Mouse (Mus musculus): ENCODE measurements at regions not wholly inside any gene's neighbourhood (a gene's known extent, or its start where the extent isn't known, plus 50 kb on each side); places are given as distances from the start of the nearest gene placed in this dataset.
A peak's percentile ranks its signal among the peaks of the same experiment; 100 is the strongest.
"Not testable (repeated sequence)": the region's sequence is repeated elsewhere in the genome, so short reads cannot be mapped to it uniquely, and the experiment has no call there.

DNA sequence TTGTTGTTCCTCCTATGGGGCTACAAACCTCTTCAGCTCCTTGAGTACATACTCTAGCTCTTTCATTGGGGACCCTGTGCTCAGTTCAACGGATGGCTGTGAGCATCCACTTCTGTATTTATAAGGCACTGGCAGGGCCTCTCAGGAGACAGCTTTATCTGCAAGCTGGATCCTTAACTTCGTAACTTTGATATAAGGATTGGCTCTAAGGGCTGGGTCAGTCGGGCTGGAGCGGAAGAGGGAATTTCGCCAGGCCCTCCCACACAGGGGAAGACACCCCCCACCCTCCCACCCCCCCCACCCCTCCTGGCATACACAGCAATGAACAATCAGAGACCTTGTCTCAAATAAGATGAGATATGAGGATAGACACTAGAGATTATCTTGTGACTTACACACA, 304.3 kb upstream of the Chordc1 start:
- H3K9me3 ChIP-seq (ENCODE audit: control insufficient read depth, low read length) = no peaks in the 10 kb centered on the region
- no peak overlapping the region for H3K4me2 ChIP-seq (replicated peaks; ENCODE audit: low read depth)
- H3K36me3 ChIP-seq (ENCODE audit: control insufficient read depth, insufficient read depth, low read length) = no peaks in the 10 kb centered on the region
- H3K9ac ChIP-seq (ENCODE audit: low read length) = no peak overlapping the region
- peak; percentile 19 for DNase-seq (ENCODE audit: low spot score)
- ATAC-seq (ENCODE audit: low FRiP score, low TSS enrichment) = no peak
- H3K4me1 ChIP-seq (replicated peaks; ENCODE audit: control insufficient read depth, insufficient read depth) = no peaks in the 10 kb centered on the region
- no peak for TF ChIP-seq CTCF (IDR thresholded peaks at IDR 0.05; ENCODE audit: low read depth)
- TF ChIP-seq EP300 (optimal IDR thresholded peaks at IDR 0.05) = no peak
- H3K27me3 ChIP-seq (ENCODE audit: control insufficient read depth, insufficient read depth, low read length) = no peaks in the 10 kb centered on the region
- WGBS = 81% methylated on average over 5 of the region's 5 CpGs
- no peak overlapping the region for H3K4me3 ChIP-seq (ENCODE audit: low read depth, low read length)
- H3K27ac ChIP-seq (replicated peaks) = no peak overlapping the region

DNA sequence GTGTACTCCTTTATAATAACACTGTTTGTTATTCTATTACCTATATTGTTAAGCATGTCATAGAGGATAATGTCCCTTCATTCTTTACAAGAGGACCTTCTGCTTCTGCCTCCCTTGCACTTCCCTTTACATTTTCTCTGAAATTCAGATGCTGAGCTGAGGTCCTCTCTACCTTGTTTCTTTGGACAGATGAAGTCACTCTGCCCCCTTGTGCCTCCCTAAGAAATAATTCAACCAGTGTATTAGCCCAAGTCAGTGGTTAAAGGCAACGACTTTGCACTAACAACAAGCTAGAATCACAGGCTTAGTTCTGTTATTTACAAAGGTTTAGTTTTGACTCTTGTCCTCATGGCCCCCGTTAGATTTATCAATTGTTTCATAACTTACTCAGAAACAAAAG, 289.4 kb upstream of the Chordc1 start:
- H3K4me2 ChIP-seq (replicated peaks; ENCODE audit: low read depth) = no peak overlapping the region
- H3K4me3 ChIP-seq (ENCODE audit: low read depth, low read length) = no peak overlapping the region
- no peaks in the 10 kb centered on the region for H3K27me3 ChIP-seq (ENCODE audit: control insufficient read depth, insufficient read depth, low read length)
- WGBS = 42% methylated on average over 2 of the region's 2 CpGs
- no peaks in the 10 kb centered on the region for H3K4me1 ChIP-seq (replicated peaks; ENCODE audit: control insufficient read depth, insufficient read depth)
- H3K36me3 ChIP-seq (ENCODE audit: control insufficient read depth, insufficient read depth, low read length) = no peaks in the 10 kb centered on the region
- H3K9me3 ChIP-seq (ENCODE audit: control insufficient read depth, low read length) = no peaks in the 10 kb centered on the region
- no peak for ATAC-seq (ENCODE audit: low FRiP score, low TSS enrichment)
- no peak overlapping the region for H3K27ac ChIP-seq (replicated peaks)
- TF ChIP-seq EP300 (optimal IDR thresholded peaks at IDR 0.05) = no peak
- TF ChIP-seq CTCF (IDR thresholded peaks at IDR 0.05; ENCODE audit: low read depth) = peak; percentile 47
- no peak for DNase-seq (ENCODE audit: low spot score)
- H3K9ac ChIP-seq (ENCODE audit: low read length) = no peak overlapping the region

DNA sequence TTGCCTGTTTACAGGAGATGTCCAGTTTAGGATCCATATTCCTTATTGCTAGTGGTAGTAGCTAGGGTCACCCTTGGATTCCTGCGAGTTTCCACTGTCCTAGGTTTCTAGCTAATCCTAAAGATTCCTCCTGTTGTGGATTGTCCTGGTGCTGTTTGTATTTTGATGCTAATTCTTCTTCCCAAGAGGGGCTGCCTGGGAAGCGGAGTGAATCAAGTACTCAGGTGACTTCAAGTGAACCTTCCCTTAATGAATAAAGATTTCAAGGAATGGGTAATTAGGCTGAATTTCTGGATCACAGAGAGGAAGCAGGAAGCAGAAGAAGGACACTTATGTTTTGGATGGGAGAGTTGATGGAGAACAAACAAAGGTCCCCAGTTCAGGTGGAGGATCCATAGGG, 250.6 kb upstream of the Chordc1 start:
- H3K27me3 ChIP-seq (ENCODE audit: control insufficient read depth, insufficient read depth, low read length) = no peaks in the 10 kb centered on the region
- DNase-seq (ENCODE audit: low spot score) (no peak), ATAC-seq (ENCODE audit: low FRiP score, low TSS enrichment) (no peak)
- H3K9ac ChIP-seq (ENCODE audit: low read length) = no peak overlapping the region
- TF ChIP-seq CTCF (IDR thresholded peaks at IDR 0.05; ENCODE audit: low read depth) (no peak), EP300 (optimal IDR thresholded peaks at IDR 0.05) (no peak)
- no peak overlapping the region for H3K27ac ChIP-seq (replicated peaks)
- no peak overlapping the region for H3K4me3 ChIP-seq (ENCODE audit: low read depth, low read length)
- 60% methylated on average over 2 of the region's 2 CpGs for WGBS
- no peaks in the 10 kb centered on the region for H3K9me3 ChIP-seq (ENCODE audit: control insufficient read depth, low read length)
- no peak overlapping the region for H3K4me2 ChIP-seq (replicated peaks; ENCODE audit: low read depth)
- H3K36me3 ChIP-seq (ENCODE audit: control insufficient read depth, insufficient read depth, low read length) = no peaks in the 10 kb centered on the region
- H3K4me1 ChIP-seq (replicated peaks; ENCODE audit: control insufficient read depth, insufficient read depth) = no peaks in the 10 kb centered on the region

DNA sequence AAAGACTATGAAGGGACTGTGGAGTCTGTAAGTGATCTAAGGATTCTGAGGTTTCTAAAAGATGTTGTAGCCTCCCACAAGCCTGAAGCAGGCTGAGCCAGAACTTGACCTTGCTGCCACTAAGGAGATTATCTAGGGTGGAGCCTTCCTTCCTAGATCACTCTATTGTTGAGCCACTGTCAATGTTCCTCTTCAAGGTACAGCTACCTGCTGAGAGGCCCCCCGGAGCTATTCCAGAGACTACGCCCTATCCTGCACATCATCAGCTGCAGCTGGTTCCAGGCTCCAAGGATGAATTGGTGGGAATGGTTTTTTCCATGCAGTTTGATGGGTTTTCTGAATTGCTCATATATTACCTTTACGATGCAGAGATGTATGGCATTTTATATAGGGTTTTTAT, 249.3 kb upstream of the Chordc1 start:
- not testable (repeated sequence) for H3K9me3 ChIP-seq (ENCODE audit: control insufficient read depth, low read length); H3K4me3 ChIP-seq (ENCODE audit: low read depth, low read length); H3K4me2 ChIP-seq (replicated peaks; ENCODE audit: low read depth); H3K36me3 ChIP-seq (ENCODE audit: control insufficient read depth, insufficient read depth, low read length); H3K9ac ChIP-seq (ENCODE audit: low read length); H3K27me3 ChIP-seq (ENCODE audit: control insufficient read depth, insufficient read depth, low read length); H3K27ac ChIP-seq (replicated peaks); ATAC-seq (ENCODE audit: low FRiP score, low TSS enrichment); DNase-seq (ENCODE audit: low spot score); H3K4me1 ChIP-seq (replicated peaks; ENCODE audit: control insufficient read depth, insufficient read depth)
- 82% methylated on average over 3 of the region's 3 CpGs for WGBS

DNA sequence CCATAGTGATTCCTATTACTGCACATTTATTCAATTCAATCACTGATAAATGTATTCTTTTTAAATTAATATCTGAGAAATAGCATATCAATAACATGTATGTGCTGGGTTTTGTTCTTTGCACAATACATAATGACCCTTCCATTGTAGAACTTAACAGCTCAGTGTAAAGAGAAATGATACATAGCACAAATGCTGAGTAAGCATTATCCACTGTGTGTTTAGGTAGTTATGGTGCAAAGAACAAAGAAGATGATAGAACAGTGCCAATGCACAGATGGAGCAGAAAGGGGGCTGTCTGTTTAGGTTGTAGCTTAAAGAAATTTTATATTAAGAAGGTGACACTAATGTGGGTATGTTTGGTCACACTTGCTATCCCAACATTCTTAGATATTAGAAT, 215.0 kb upstream of the Chordc1 start:
- Histone ChIP-seq H3K4me1 (replicated peaks; ENCODE audit: control insufficient read depth, insufficient read depth) (no peaks in the 10 kb centered on the region), H3K4me2 (replicated peaks; ENCODE audit: low read depth) (no peak overlapping the region)
- TF ChIP-seq EP300 (optimal IDR thresholded peaks at IDR 0.05) = no peak
- no peak for TF ChIP-seq CTCF (IDR thresholded peaks at IDR 0.05; ENCODE audit: low read depth)

DNA sequence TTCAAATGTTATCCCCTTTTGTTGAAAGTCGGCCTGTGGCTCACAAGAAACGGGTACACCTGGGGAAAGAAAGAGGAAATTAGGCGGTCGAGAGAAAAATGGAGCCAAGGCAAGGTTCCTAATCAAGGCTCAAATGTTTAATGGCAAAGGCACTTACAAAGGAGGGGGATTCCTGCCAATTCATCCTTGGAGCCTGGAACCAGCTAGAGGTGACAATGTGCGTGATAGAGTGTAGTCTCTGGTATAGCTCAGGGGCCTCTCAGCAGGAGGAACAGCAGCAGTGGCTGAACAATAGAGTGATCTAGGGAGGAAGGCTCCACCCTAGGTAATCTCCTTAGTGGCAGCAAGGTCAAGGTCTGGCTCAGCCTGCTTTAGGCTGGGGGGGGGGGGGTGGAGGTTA, 213.5 kb upstream of the Chordc1 start:
- H3K9ac ChIP-seq (ENCODE audit: low read length); H3K27me3 ChIP-seq (ENCODE audit: control insufficient read depth, insufficient read depth, low read length); DNase-seq (ENCODE audit: low spot score); H3K4me2 ChIP-seq (replicated peaks; ENCODE audit: low read depth); H3K9me3 ChIP-seq (ENCODE audit: control insufficient read depth, low read length); H3K4me3 ChIP-seq (ENCODE audit: low read depth, low read length); ATAC-seq (ENCODE audit: low FRiP score, low TSS enrichment); H3K4me1 ChIP-seq (replicated peaks; ENCODE audit: control insufficient read depth, insufficient read depth); H3K27ac ChIP-seq (replicated peaks); H3K36me3 ChIP-seq (ENCODE audit: control insufficient read depth, insufficient read depth, low read length): not testable (repeated sequence)
- WGBS = 79% methylated on average over 5 of the region's 5 CpGs

More for the DNA sequence above, 215.0 kb upstream of the Chordc1 start:
- no peak overlapping the region for H3K27ac ChIP-seq (replicated peaks)
- no peak overlapping the region for H3K9ac ChIP-seq (ENCODE audit: low read length)
- no peak for DNase-seq (ENCODE audit: low spot score)
- no peak for ATAC-seq (ENCODE audit: low FRiP score, low TSS enrichment)
- no peaks in the 10 kb centered on the region for H3K36me3 ChIP-seq (ENCODE audit: control insufficient read depth, insufficient read depth, low read length)
- no peak overlapping the region for H3K4me3 ChIP-seq (ENCODE audit: low read depth, low read length)
- H3K27me3 ChIP-seq (ENCODE audit: control insufficient read depth, insufficient read depth, low read length) = no peaks in the 10 kb centered on the region
- H3K9me3 ChIP-seq (ENCODE audit: control insufficient read depth, low read length) = no peaks in the 10 kb centered on the region

DNA sequence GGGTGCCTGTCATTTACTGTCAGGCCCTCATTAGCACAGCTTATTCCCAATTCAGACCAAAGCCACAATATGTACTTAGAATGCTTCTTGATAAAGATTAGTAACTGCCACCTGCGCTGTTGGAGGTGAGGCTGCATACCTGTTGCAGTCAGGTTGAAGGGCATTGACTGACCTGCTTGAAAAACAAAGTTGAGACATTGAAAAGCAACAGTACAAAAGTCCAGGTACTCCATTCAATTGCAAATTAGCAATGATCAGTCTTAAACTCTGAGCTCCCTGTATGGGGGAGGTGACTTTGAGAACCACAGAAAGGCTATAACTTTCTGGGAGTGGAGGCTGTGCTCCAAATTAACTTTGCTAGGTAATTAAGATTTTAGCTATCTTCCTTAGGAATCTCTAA, 212.8 kb upstream of the Chordc1 start:
- not testable (repeated sequence) for H3K27me3 ChIP-seq (ENCODE audit: control insufficient read depth, insufficient read depth, low read length); H3K27ac ChIP-seq (replicated peaks); H3K9me3 ChIP-seq (ENCODE audit: control insufficient read depth, low read length); H3K4me1 ChIP-seq (replicated peaks; ENCODE audit: control insufficient read depth, insufficient read depth); H3K4me2 ChIP-seq (replicated peaks; ENCODE audit: low read depth); H3K9ac ChIP-seq (ENCODE audit: low read length); ATAC-seq (ENCODE audit: low FRiP score, low TSS enrichment); H3K4me3 ChIP-seq (ENCODE audit: low read depth, low read length); H3K36me3 ChIP-seq (ENCODE audit: control insufficient read depth, insufficient read depth, low read length); DNase-seq (ENCODE audit: low spot score)
- WGBS = 78% methylated on average over 1 of the region's 1 CpGs
